In genomic region chr8:93197685-93198525, GRCm38 (mm10) we compare ENCODE assay signal across 11 mouse cellular contexts. TPM values are rescaled to one million over a fixed set of nuclear protein-coding genes. Genes with fewer than 3 reads are reported as not detected.
DNase-seq lines count a peak whose midpoint lies in the region; ATAC-seq lines count a peak whose summit lies in the region.
"Had no signal": no experiment of that assay in that cellular context is flagged by ENCODE, and none has a peak within 500 bp of the region (broad histone marks: within the 10 kb centered on the region; RNA-seq: fewer than 3 reads in every experiment).

Gene Ces1d (minus strand): TSS chr8:93197838.

- H3K27me3 ChIP-seq in intestine, embryonic 15.5 days (replicated peaks) = no peaks in the 10 kb centered on the region
- H3K27me3 ChIP-seq: neural tube, embryonic 12.5 days had no signal

- ATAC-seq in intestine, embryonic 15.5 days = peak; percentile 96
- ATAC-seq in megakaryocyte-erythroid progenitor cell, adult 5-6 weeks (replicated peaks; ENCODE audit: low FRiP score, low TSS enrichment, poor library complexity, severe bottlenecking) = no peak

- intact Hi-C loops in gastrocnemius, postnatal 14 days (cut with DNase I; ENCODE audit: low total_unique reads) = no loop called here
- intact Hi-C loops in left cerebral cortex, postnatal 4 days (cut with DNase I) = no loop called here

- 70% methylated on average over 8 of the region's 8 CpGs for WGBS in intestine, embryonic 15.5 days

- H3K36me3 ChIP-seq in intestine, embryonic 15.5 days = no peaks in the 10 kb centered on the region
- H3K36me3 ChIP-seq: neural tube, embryonic 12.5 days had no signal

- H3K9me3 ChIP-seq in intestine, embryonic 15.5 days = no peaks in the 10 kb centered on the region
- H3K9me3 ChIP-seq: neural tube, embryonic 12.5 days had no signal

- no peak within 1 kb of the TSS for H3K4me2 ChIP-seq in intestine, embryonic 15.5 days (replicated peaks)
- H3K4me2 ChIP-seq: neural tube, embryonic 12.5 days had no signal

- no peaks in the 10 kb centered on the region for H3K4me1 ChIP-seq in intestine, embryonic 15.5 days (replicated peaks)
- H3K4me1 ChIP-seq: neural tube, embryonic 12.5 days had no signal

- peak; percentile 61 to 87 for DNase-seq in gastrocnemius, adult 8-10 months (ENCODE audit: low spot score in 2 of 2)
- no peak for DNase-seq in gastrocnemius, postnatal 14 days
- DNase-seq in adrenal gland, postnatal 10 days = peak; percentile 65
- DNase-seq in lung, postnatal 14 days = peak; percentile 66
- no peak for DNase-seq in thymus, postnatal 4 days
- no peak for DNase-seq in left cerebral cortex, postnatal 4 days

- H3K4me3 ChIP-seq in intestine, embryonic 15.5 days (replicated peaks) = no peak within 1 kb of the TSS
- H3K4me3 ChIP-seq: left cerebral cortex, adult 2 months; neural tube, embryonic 12.5 days had no signal

- H3K9ac ChIP-seq in intestine, embryonic 15.5 days = no peak within 1 kb of the TSS
- H3K9ac ChIP-seq: neural tube, embryonic 12.5 days had no signal

- no peak within 1 kb of the TSS for H3K27ac ChIP-seq in intestine, embryonic 15.5 days
- H3K27ac ChIP-seq: left cerebral cortex, adult 2 months; neural tube, embryonic 12.5 days had no signal

RNA-seq across cellular contexts. Expression of gene Ces1d, which starts in this region (rescaled TPM):
- total RNA-seq in gastrocnemius, adult 8-10 months (2022) = 100 to 1,000 TPM in 2 of 4 experiments, 10 to 100 TPM in 2; 73.3 to 160 (median 104) TPM
- total RNA-seq in gastrocnemius, postnatal 14 days (2021) = 1 to 10 TPM; 3.3 to 5.0 TPM
- 100 to 1,000 TPM; 450 to 494 TPM for total RNA-seq in adrenal gland, postnatal 10 days (2021)
- 1.5 TPM in 2 replicates for polyA plus RNA-seq in intestine, embryonic 15.5 days (2015; fragmentation: Nextera tagmentation; extraction: Ambion mirVana)
- total RNA-seq in megakaryocyte-erythroid progenitor cell, adult 5-6 weeks (2014; fragmentation: Nextera tagmentation) = not detected in 2 replicates
- total RNA-seq in megakaryocyte-erythroid progenitor cell, adult 5-6 weeks (2017) = not detected in 2 replicates
- not detected for total RNA-seq in left cerebral cortex, postnatal 4 days (2021)
- total RNA-seq: left cerebral cortex, adult 2 months had no signal
- polyA plus RNA-seq: C2C12; neural tube, embryonic 12.5 days had no signal

Comparison
In these comparisons a context has a peak if more than half of its experiments do, and no peak if none do; other contexts are left out.
1. RNA of gene Ces1d (total RNA-seq): 450 to 494 TPM in adrenal gland, postnatal 10 days and 73.3 to 160 TPM in gastrocnemius, adult 8-10 months; 3.3 to 5.0 TPM in gastrocnemius, postnatal 14 days, not detected in left cerebral cortex, postnatal 4 days and not detected in megakaryocyte-erythroid progenitor cell, adult 5-6 weeks; every median in the first group is over 10 times any median in the second.
2. DNase-seq: peak in gastrocnemius, adult 8-10 months (2 of 2), adrenal gland, postnatal 10 days (single experiment) and lung, postnatal 14 days (single experiment); none in gastrocnemius, postnatal 14 days (single experiment), thymus, postnatal 4 days (single experiment) and left cerebral cortex, postnatal 4 days (single experiment).